Mouse (Mus musculus): Measurements from ENCODE around the gene Gm5148.

Gene Gm5148

DNA sequence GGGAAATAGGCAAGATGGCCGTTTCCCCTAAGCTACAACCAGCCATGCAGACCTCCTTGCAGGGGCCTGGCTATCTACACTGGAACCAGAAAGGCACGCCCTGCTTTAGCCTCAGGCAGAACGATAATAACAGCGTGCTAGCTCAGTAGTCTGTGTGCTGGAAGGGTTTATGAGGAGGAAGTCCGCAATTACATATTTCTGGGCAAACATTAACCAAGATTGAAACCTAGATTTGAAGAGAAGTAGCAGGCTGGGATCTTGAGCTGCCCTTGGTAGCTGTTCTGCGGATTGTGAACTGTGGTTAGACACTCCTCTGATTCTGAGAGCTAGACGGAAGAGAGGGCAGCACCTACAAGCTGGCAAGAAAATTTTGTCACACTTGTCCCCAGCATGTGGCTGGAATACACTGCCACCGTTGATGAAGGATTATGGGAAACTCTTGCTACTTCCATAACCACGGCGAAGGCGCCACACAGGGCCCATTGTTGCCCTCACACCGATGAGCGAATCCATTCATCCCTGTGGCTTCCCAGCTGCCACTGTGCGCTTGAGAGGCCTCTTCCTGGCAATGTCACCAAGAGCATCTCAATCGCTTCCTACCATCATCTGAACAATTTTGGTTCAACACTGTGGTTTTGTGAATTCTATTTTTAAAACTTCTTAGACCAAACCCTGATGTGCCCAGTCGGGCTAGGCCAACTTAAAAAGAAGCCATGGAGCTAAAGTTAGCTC is 23.9 kb upstream of the Gm5148 start:
- no peak for TF ChIP-seq GATA4 (IDR thresholded peaks at IDR 0.05; ENCODE audit: insufficient replicate concordance, low read length)

- TF ChIP-seq GATA4 (IDR thresholded peaks at IDR 0.05; ENCODE audit: insufficient replicate concordance, low read length) = no peak
These were observed 23.1 kb upstream of the Gm5148 start for GRCm38 (mm10) chr3:37747258-37748001.

DNA sequence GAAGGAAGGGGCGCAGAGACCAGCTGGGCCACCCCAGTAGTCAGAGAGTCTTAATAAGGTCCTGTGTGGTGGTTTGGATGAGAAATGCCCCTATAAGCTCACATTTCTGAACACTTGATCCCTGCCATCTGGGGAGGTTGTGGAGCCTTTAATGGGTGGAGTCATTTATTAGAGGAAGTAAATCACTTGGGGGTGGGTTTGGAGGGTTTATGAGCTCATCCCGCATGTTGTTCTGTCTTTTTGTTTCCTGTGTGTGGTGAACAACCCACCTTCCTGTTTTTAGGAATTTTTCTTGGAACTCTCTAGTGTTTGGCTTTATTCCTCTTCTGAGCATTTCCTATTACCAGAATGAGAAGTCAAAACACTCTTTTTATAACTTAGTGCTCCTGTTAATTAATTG is 19.8 kb upstream of the Gm5148 start:
- TF ChIP-seq GATA4 (IDR thresholded peaks at IDR 0.05; ENCODE audit: insufficient replicate concordance, low read length) = no peak

DNA sequence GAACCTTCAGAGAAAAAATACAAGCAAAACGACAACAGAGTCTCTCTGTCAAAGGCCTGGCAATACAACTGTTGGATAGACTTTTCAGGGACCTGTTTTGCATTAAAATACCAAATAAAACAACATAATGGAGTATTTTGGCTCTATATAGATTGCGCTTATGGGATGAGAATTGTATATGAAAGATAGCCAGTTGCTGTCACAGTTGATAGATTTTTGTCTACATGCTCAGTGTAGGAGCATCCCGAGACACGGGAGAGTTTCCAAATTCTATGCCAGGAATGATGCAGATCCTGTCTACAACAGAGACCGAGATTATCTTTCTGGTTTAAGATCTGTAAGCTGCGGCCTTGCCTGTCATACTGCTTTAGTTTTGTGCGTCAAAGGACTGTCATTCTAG is 15.7 kb upstream of the Gm5148 start:
- no peak for TF ChIP-seq GATA4 (IDR thresholded peaks at IDR 0.05; ENCODE audit: insufficient replicate concordance, low read length)

GRCm38 (mm10) chr3:37738171-37738950 is 14.1 kb upstream of the Gm5148 start:
- no peak for TF ChIP-seq GATA4 (IDR thresholded peaks at IDR 0.05; ENCODE audit: insufficient replicate concordance, low read length)

DNA sequence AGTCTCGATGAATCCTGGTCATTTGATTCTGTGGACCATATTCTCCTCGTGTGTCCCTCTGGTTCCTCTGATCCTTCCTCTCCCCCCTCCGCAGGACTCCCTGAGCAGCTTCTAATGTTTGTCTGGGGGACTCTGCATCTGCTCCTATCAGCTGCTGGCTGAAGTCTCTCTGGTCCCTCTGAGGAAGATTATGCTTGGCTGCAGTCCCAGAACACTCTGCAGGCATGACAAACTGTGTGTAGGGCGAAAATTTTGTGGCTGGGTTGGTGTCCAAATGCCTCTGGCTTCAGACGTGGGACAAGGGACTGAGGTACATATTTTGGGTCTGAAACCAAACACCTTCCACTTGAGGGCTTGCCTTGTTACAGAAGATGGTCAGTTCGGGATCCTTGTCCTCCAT is 13.1 kb upstream of the Gm5148 start:
- TF ChIP-seq GATA4 (IDR thresholded peaks at IDR 0.05; ENCODE audit: insufficient replicate concordance, low read length) = no peak

- no peak for TF ChIP-seq GATA4 (IDR thresholded peaks at IDR 0.05; ENCODE audit: insufficient replicate concordance, low read length)
These were observed 10.9 kb upstream of the Gm5148 start for GRCm38 (mm10) chr3:37735166-37735565.

GRCm38 (mm10) chr3:37729142-37729541 is 4.9 kb upstream of the Gm5148 start:
- no peak for TF ChIP-seq GATA4 (IDR thresholded peaks at IDR 0.05; ENCODE audit: insufficient replicate concordance, low read length)

DNA sequence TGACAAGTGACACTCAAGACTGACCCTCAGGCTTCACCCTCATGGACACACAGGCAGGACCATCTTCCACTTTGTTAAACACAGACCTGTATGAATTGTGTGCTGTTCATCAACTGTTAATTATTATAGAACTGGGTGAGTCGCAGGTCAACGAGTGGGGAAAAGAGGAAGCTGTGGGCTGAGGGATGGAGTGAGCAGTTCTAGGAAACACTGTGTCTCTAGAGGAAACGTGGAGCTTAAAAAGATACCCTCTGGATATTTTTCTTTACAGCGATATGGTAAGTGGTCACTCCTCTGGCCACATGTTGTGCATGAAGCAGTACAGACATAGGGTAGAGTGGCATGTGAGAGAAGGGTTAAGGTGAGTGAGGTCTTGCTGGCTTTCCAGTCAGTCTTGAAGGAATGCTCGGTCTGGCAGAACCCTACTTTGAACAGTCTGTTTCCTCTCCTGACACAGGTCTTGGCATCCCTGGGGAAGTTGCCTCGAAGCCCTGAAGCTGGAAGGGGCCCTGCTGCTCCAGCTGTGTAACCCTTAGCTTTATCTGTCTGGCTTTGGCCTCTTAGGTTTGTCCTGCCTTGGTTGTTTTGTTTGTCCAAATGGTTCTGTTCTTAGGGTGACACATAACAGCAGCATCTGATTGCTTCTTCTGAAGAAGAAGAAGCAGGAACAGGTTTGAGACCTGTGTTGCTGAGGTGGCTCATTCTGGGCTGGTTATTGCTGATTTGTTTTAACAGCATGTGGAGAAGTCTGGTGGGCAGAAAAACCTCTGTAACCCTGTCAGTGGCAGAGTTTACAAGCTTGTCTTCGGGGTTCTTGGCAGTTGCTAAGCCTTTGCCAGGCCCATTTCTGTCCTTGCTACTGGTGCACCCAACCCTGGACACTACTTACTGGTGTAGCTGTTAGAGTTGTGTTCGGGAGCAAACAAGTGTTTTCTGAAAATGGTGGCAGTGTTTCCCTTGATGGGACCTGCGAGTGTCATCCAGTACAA is 4.1 kb upstream of the Gm5148 start:
- TF ChIP-seq GATA4 (IDR thresholded peaks at IDR 0.05; ENCODE audit: insufficient replicate concordance, low read length) = no peak

- TF ChIP-seq GATA4 (IDR thresholded peaks at IDR 0.05; ENCODE audit: insufficient replicate concordance, low read length) = no peak
These were observed 3.1 kb upstream of the Gm5148 start for GRCm38 (mm10) chr3:37727392-37727791.

- no peak for TF ChIP-seq GATA4 (IDR thresholded peaks at IDR 0.05; ENCODE audit: insufficient replicate concordance, low read length)
These were observed 2.3 kb upstream of the Gm5148 start for GRCm38 (mm10) chr3:37726501-37727140.

GRCm38 (mm10) chr3:37724946-37725735 is 851 bp upstream of the Gm5148 start:
- no peak for TF ChIP-seq GATA4 (IDR thresholded peaks at IDR 0.05; ENCODE audit: insufficient replicate concordance, low read length)

GRCm38 (mm10) chr3:37723662-37724170 is 574 bp downstream of the Gm5148 start:
- no peak for TF ChIP-seq GATA4 (IDR thresholded peaks at IDR 0.05; ENCODE audit: insufficient replicate concordance, low read length)

Data from liver, adult (tissue).